Mouse (Mus musculus) stomach, embryonic 16.5 days (tissue): ENCODE results near the gene Olfr1138. TPM values are rescaled to one million over a fixed set of nuclear protein-coding genes. Genes with fewer than 3 reads are reported as not detected.

Experiments
- ATAC-seq: fragments of 200-750 bp; cut with Nextera tagmentation; 2 replicates; pipeline ENCODE4 v1.8.0; 2017; ENCODE audit warnings: moderate number of reproducible peaks, moderate TSS enrichment; ENCODE audit not compliant: insufficient read depth, low FRiP score
- H3K27ac ChIP-seq: fragments of 300-500 bp; sonication (generic); 2 replicates; pipeline ENCODE4 v1.5.1; 2014; ENCODE audit warnings: low read length
- H3K27me3 ChIP-seq: fragments of 300-500 bp; sonication (generic); 2 replicates; pipeline ENCODE4 v1.6.1; 2014; ENCODE audit warnings: low read length, control low read depth, mixed read lengths; ENCODE audit not compliant: control insufficient read depth, insufficient read depth
- H3K36me3 ChIP-seq: fragments of 300-500 bp; sonication (generic); 2 replicates; pipeline ENCODE4 v1.6.1; 2014; ENCODE audit warnings: low read length; ENCODE audit not compliant: control insufficient read depth, insufficient read depth
- H3K4me1 ChIP-seq: fragments of 300-500 bp; sonication (generic); 2 replicates; pipeline ENCODE4 v1.6.1; 2014; ENCODE audit warnings: low read length, control low read depth, mixed read lengths; ENCODE audit not compliant: control insufficient read depth, insufficient read depth
- H3K4me2 ChIP-seq: fragments of 300-500 bp; sonication (generic); 2 replicates; pipeline ENCODE4 v1.6.1; 2014; ENCODE audit warnings: low read depth, low read length, mixed read lengths
- H3K4me3 ChIP-seq: fragments of 300-500 bp; sonication (generic); replicated peaks from 2 replicates; pipeline ENCODE4 v1.5.1; 2014; ENCODE audit warnings: mild to moderate bottlenecking, low read length
- H3K9ac ChIP-seq: fragments of 300-500 bp; sonication (generic); 2 replicates; pipeline ENCODE4 v1.6.1; 2014; ENCODE audit warnings: low read length
- H3K9me3 ChIP-seq: fragments of 300-500 bp; sonication (generic); replicated peaks from 2 replicates; pipeline ENCODE4 v1.6.1; 2016; ENCODE audit warnings: low read length, control low read depth; ENCODE audit not compliant: control insufficient read depth
- WGBS: fragments of 180-500 bp; shearing (Covaris S2); extraction: QIAGEN DNeasy Blood & Tissue Kit; methylation state at CpG from one replicate; pipeline ENCODE4 v1.1.7; 2014; 5-methylcytosine and 5-hydroxymethylcytosine counted together
- polyA plus RNA-seq: library from polyadenylated mRNA; unstranded; fragments of >200 nt; fragmentation: Nextera tagmentation; extraction: Ambion mirVana; gene quantifications from 2 replicates; pipeline ENCODE4 v1.2.1, GENCODE M21; 2015

Gene Olfr1138
- polyA plus RNA-seq, result not detected in 2 replicates

- ATAC-seq, result no peak
- 84% methylated on average over 1 of the region's 1 CpGs for WGBS
- Histone ChIP-seq H3K9ac (no peak within 1 kb of the TSS), H3K9me3 (no peaks in the 10 kb centered on the region), H3K4me2 (no peak within 1 kb of the TSS), H3K4me1 (no peaks in the 10 kb centered on the region), H3K27me3 (no peaks in the 10 kb centered on the region), H3K4me3 (no peak within 1 kb of the TSS), H3K27ac (no peak within 1 kb of the TSS), H3K36me3 (no peaks in the 10 kb centered on the region)
Measured at GRCm38 (mm10) chr2:87739878-87740277, at the start of gene Olfr1138. Olfr1138 (minus strand) TSS chr2:87739978.

- Histone ChIP-seq H3K4me1 (no peaks in the 10 kb centered on the region), H3K36me3 (no peaks in the 10 kb centered on the region), H3K4me3 (no peak within 1 kb of the TSS), H3K27me3 (no peaks in the 10 kb centered on the region), H3K4me2 (no peak within 1 kb of the TSS), H3K27ac (no peak within 1 kb of the TSS), H3K9me3 (no peaks in the 10 kb centered on the region), H3K9ac (no peak within 1 kb of the TSS)
- ATAC-seq, result no peak
- whole genome bisulfite sequencing, result 67% methylated on average over 4 of the region's 4 CpGs
Measured at GRCm38 (mm10) chr2:87779183-87779582, 39.4 kb upstream of the Olfr1138 start, which contains the start of gene Olfr152. Olfr152 (plus strand) TSS chr2:87779483.

GRCm38 (mm10) chr2:87776143-87776542 is 36.4 kb upstream of the Olfr1138 start:
- WGBS, result 33% methylated on average over 1 of the region's 1 CpGs
- H3K4me1 ChIP-seq, result no peaks in the 10 kb centered on the region
- H3K9me3 ChIP-seq, result no peaks in the 10 kb centered on the region
- H3K27ac ChIP-seq, result no peak overlapping the region
- ATAC-seq, result no peak
- no peaks in the 10 kb centered on the region for H3K27me3 ChIP-seq
- H3K9ac ChIP-seq, result no peak overlapping the region
- no peak overlapping the region for H3K4me3 ChIP-seq
- no peaks in the 10 kb centered on the region for H3K36me3 ChIP-seq
- H3K4me2 ChIP-seq, result no peak overlapping the region

- Histone ChIP-seq H3K36me3 (no peaks in the 10 kb centered on the region), H3K4me2 (no peak within 1 kb of the TSS), H3K9me3 (no peaks in the 10 kb centered on the region), H3K4me3 (no peak within 1 kb of the TSS), H3K27me3 (no peaks in the 10 kb centered on the region), H3K9ac (no peak within 1 kb of the TSS), H3K27ac (no peak within 1 kb of the TSS), H3K4me1 (no peaks in the 10 kb centered on the region)
- 89% methylated on average over 1 of the region's 1 CpGs for WGBS
- no peak for ATAC-seq
Measured at GRCm38 (mm10) chr2:87753891-87754290, 14.1 kb upstream of the Olfr1138 start, which contains the start of gene Olfr1141. Olfr1141 (minus strand) TSS chr2:87753991.

- H3K4me1 ChIP-seq, result no peaks in the 10 kb centered on the region
- no peak within 1 kb of the TSS for H3K27ac ChIP-seq
- no peak within 1 kb of the TSS for H3K9ac ChIP-seq
- H3K4me2 ChIP-seq, result no peak within 1 kb of the TSS
- ATAC-seq, result no peak
- no peaks in the 10 kb centered on the region for H3K36me3 ChIP-seq
- H3K4me3 ChIP-seq, result no peak within 1 kb of the TSS
- WGBS, result 78% methylated on average over 3 of the region's 3 CpGs
- no peaks in the 10 kb centered on the region for H3K27me3 ChIP-seq
- no peaks in the 10 kb centered on the region for H3K9me3 ChIP-seq
Measured at GRCm38 (mm10) chr2:87743452-87743851, 3.7 kb upstream of the Olfr1138 start, which contains the start of gene Olfr1140. Olfr1140 (plus strand) TSS chr2:87743752.

GRCm38 (mm10) chr2:87713079-87713478 is 26.7 kb downstream of the Olfr1138 start, which contains the start of gene Olfr1137:
Olfr1137 (minus strand) TSS chr2:87713179.
- no peaks in the 10 kb centered on the region for H3K27me3 ChIP-seq
- H3K4me2 ChIP-seq, result no peak within 1 kb of the TSS
- no peaks in the 10 kb centered on the region for H3K36me3 ChIP-seq
- ATAC-seq, result no peak
- H3K4me3 ChIP-seq, result no peak within 1 kb of the TSS
- H3K4me1 ChIP-seq, result no peaks in the 10 kb centered on the region
- H3K9ac ChIP-seq, result no peak within 1 kb of the TSS
- H3K9me3 ChIP-seq, result no peaks in the 10 kb centered on the region
- H3K27ac ChIP-seq, result no peak within 1 kb of the TSS

- Histone ChIP-seq H3K36me3 (no peaks in the 10 kb centered on the region), H3K27me3 (no peaks in the 10 kb centered on the region), H3K9ac (no peak within 1 kb of the TSS), H3K4me1 (no peaks in the 10 kb centered on the region), H3K9me3 (no peaks in the 10 kb centered on the region), H3K4me3 (no peak within 1 kb of the TSS), H3K4me2 (no peak within 1 kb of the TSS), H3K27ac (no peak within 1 kb of the TSS)
- no peak for ATAC-seq
Measured at GRCm38 (mm10) chr2:87693847-87694246, 45.9 kb downstream of the Olfr1138 start, which contains the start of gene Olfr1136. Olfr1136 (minus strand) TSS chr2:87693947.

Other genes with a start within 250 kb of the Olfr1138 start
- gene Pramel7, start 242.9 kb downstream of the Olfr1138 start, polyA plus RNA-seq, result not detected in 2 replicates
- not detected in 2 replicates for gene Pramel6, start 233.4 kb downstream of the Olfr1138 start, polyA plus RNA-seq
- gene Olfr153, start 208.2 kb downstream of the Olfr1138 start, polyA plus RNA-seq, result not detected in 2 replicates
- gene Olfr1128, start 194.4 kb downstream of the Olfr1138 start, polyA plus RNA-seq, result not detected in 2 replicates
- not detected in 2 replicates for gene Olfr1129, start 166.1 kb downstream of the Olfr1138 start, polyA plus RNA-seq
- gene Olfr1130, start 133.8 kb downstream of the Olfr1138 start, polyA plus RNA-seq, result not detected in 2 replicates
- not detected in 2 replicates for gene Olfr1131, start 112.9 kb downstream of the Olfr1138 start, polyA plus RNA-seq
- gene Olfr1132, start 102.4 kb downstream of the Olfr1138 start, polyA plus RNA-seq, result not detected in 2 replicates
- gene Olfr1133, start 92.6 kb downstream of the Olfr1138 start, polyA plus RNA-seq, result not detected in 2 replicates
- not detected in 2 replicates for gene Olfr1134, start 81.5 kb downstream of the Olfr1138 start, polyA plus RNA-seq
- gene Olfr1135, start 66.3 kb downstream of the Olfr1138 start, polyA plus RNA-seq, result not detected in 2 replicates
- not detected in 2 replicates for gene Olfr1136, start 46.0 kb downstream of the Olfr1138 start, polyA plus RNA-seq
- gene Olfr1137, start 26.8 kb downstream of the Olfr1138 start, polyA plus RNA-seq, result not detected in 2 replicates
- gene Olfr1140, start 3.8 kb upstream of the Olfr1138 start, polyA plus RNA-seq, result not detected in 2 replicates
- not detected in 2 replicates for gene Olfr1141, start 14.0 kb upstream of the Olfr1138 start, polyA plus RNA-seq
- not detected in 2 replicates for gene Olfr152, start 39.5 kb upstream of the Olfr1138 start, polyA plus RNA-seq
- not detected in 2 replicates for gene Olfr1143, start 60.6 kb upstream of the Olfr1138 start, polyA plus RNA-seq
- not detected in 2 replicates for gene Olfr1145, start 69.8 kb upstream of the Olfr1138 start, polyA plus RNA-seq
- not detected in 2 replicates for gene Olfr1148, start 90.6 kb upstream of the Olfr1138 start, polyA plus RNA-seq
- not detected in 2 replicates for gene Olfr1150-ps1, start 104.0 kb upstream of the Olfr1138 start, polyA plus RNA-seq
- not detected in 2 replicates for gene Olfr1151, start 115.9 kb upstream of the Olfr1138 start, polyA plus RNA-seq
- not detected in 2 replicates for gene Olfr1152, start 126.5 kb upstream of the Olfr1138 start, polyA plus RNA-seq
- not detected in 2 replicates for gene Olfr1153, start 155.0 kb upstream of the Olfr1138 start, polyA plus RNA-seq
- not detected in 2 replicates for gene Olfr1154, start 165.2 kb upstream of the Olfr1138 start, polyA plus RNA-seq
- not detected in 2 replicates for gene Olfr1155, start 205.2 kb upstream of the Olfr1138 start, polyA plus RNA-seq
- gene Olfr1156, start 213.1 kb upstream of the Olfr1138 start, polyA plus RNA-seq, result not detected in 2 replicates
- gene Olfr1157, start 228.3 kb upstream of the Olfr1138 start, polyA plus RNA-seq, result not detected in 2 replicates
- gene Olfr74, start 234.7 kb upstream of the Olfr1138 start, polyA plus RNA-seq, result not detected in 2 replicates